8 mouse cellular contexts compared by ENCODE assay signal in genomic region chr19:7605930-7606783, GRCm38 (mm10). TPM values are rescaled to one million over a fixed set of nuclear protein-coding genes. Genes with fewer than 3 reads are reported as not detected.
DNase-seq lines count a peak whose midpoint lies in the region; ATAC-seq lines count a peak whose summit lies in the region.

No protein-coding gene starts in this region.

- H3K36me3 ChIP-seq in forebrain, embryonic 13.5 days (ENCODE audit: poor library complexity, severe bottlenecking): no peaks in the 10 kb centered on the region
- no peaks in the 10 kb centered on the region for H3K36me3 ChIP-seq in midbrain, embryonic 16.5 days (ENCODE audit: control insufficient read depth, insufficient read depth, low read length)

- peak overlapping the region; percentile 93 for H3K27ac ChIP-seq in forebrain, embryonic 13.5 days
- H3K27ac ChIP-seq in midbrain, embryonic 16.5 days (ENCODE audit: low read length): peak overlapping the region; percentile 67

- peak; percentile 72 for DNase-seq in layer of hippocampus, adult 11-12 months (ENCODE audit: low spot score)
- no peak for DNase-seq in layer of hippocampus, adult 9-10 months (ENCODE audit: low spot score)
- DNase-seq in kidney, adult 11 months: peak; percentile 87
- DNase-seq in left cerebral cortex, postnatal 4 days: peak; percentile 92
- no peak for DNase-seq in spleen, adult 18-20 months

- H3K9me3 ChIP-seq in forebrain, embryonic 13.5 days (replicated peaks): no peaks in the 10 kb centered on the region
- no peaks in the 10 kb centered on the region for H3K9me3 ChIP-seq in midbrain, embryonic 16.5 days (replicated peaks; ENCODE audit: control insufficient read depth, low read length, poor library complexity, severe bottlenecking)

- peaks cover 19% of the 10 kb centered on the region for H3K27me3 ChIP-seq in forebrain, embryonic 13.5 days
- H3K27me3 ChIP-seq in midbrain, embryonic 16.5 days (ENCODE audit: control insufficient read depth, insufficient read depth, low read depth, low read length): no peaks in the 10 kb centered on the region; the same call in 1 of the 2 replicates

- peak overlapping the region; percentile 33 for H3K4me3 ChIP-seq in forebrain, embryonic 13.5 days
- peak overlapping the region; percentile 41 for H3K4me3 ChIP-seq in midbrain, embryonic 16.5 days (ENCODE audit: low read depth, low read length)

- peak; percentile 93 for ATAC-seq in forebrain, embryonic 13.5 days
- peak; percentile 87 for ATAC-seq in midbrain, embryonic 16.5 days
- ATAC-seq in erythroblast, adult 5-6 weeks (replicated peaks; ENCODE audit: low FRiP score, poor library complexity, severe bottlenecking): no peak

- peak overlapping the region; percentile 46 for H3K9ac ChIP-seq in forebrain, embryonic 13.5 days
- peak overlapping the region; percentile 62 for H3K9ac ChIP-seq in midbrain, embryonic 16.5 days (ENCODE audit: low read depth, low read length)

- H3K4me1 ChIP-seq in forebrain, embryonic 13.5 days: peaks cover 37% of the 10 kb centered on the region
- H3K4me1 ChIP-seq in midbrain, embryonic 16.5 days (ENCODE audit: control insufficient read depth, insufficient read depth, low read length): peaks cover 14% of the 10 kb centered on the region

- peak overlapping the region; percentile 64 for H3K4me2 ChIP-seq in forebrain, embryonic 13.5 days
- H3K4me2 ChIP-seq in midbrain, embryonic 16.5 days (ENCODE audit: low read length): peak overlapping the region; percentile 80

- intact Hi-C loops in left cerebral cortex, postnatal 4 days (cut with DNase I): no loop called here

- WGBS in forebrain, embryonic 13.5 days: 2% methylated on average over 15 of the region's 15 CpGs
- 5% methylated on average over 15 of the region's 15 CpGs for WGBS in midbrain, embryonic 16.5 days

RNA-seq across cellular contexts. Expression of gene Lgals12, which starts 0.8 kb away (rescaled TPM):
- polyA plus RNA-seq in forebrain, embryonic 13.5 days (2015; fragmentation: Nextera tagmentation; extraction: Ambion mirVana): 0.13 and 0.16 TPM in 2 replicates
- total RNA-seq in left cerebral cortex, postnatal 4 days (2021): under 1 TPM; 0.38 to 0.64 TPM
- 0.17 and 0.26 TPM in 2 replicates for polyA plus RNA-seq in midbrain, embryonic 16.5 days (2015; fragmentation: Nextera tagmentation; extraction: Ambion mirVana)
- not detected in 2 replicates for total RNA-seq in erythroblast, adult 5-6 weeks (2015; ENCODE audit: low replicate concordance)
- total RNA-seq in erythroblast, adult 5-6 weeks (2017; ENCODE audit: low replicate concordance): not detected in 2 replicates

RNA-seq across cellular contexts. Expression of gene Hrasls5, which starts 6.2 kb away (rescaled TPM):
- polyA plus RNA-seq in forebrain, embryonic 13.5 days (2015; fragmentation: Nextera tagmentation; extraction: Ambion mirVana): not detected in 2 replicates
- not detected for total RNA-seq in left cerebral cortex, postnatal 4 days (2021)
- not detected in 2 replicates for polyA plus RNA-seq in midbrain, embryonic 16.5 days (2015; fragmentation: Nextera tagmentation; extraction: Ambion mirVana)
- not detected in 2 replicates for total RNA-seq in erythroblast, adult 5-6 weeks (2015; ENCODE audit: low replicate concordance)
- total RNA-seq in erythroblast, adult 5-6 weeks (2017; ENCODE audit: low replicate concordance): 2.0 TPM in 1 of 2 replicates, not detected in the other

RNA-seq across cellular contexts. Expression of gene Pla2g16, which starts 48.9 kb away (rescaled TPM):
- 5.8 and 6.6 TPM in 2 replicates for polyA plus RNA-seq in forebrain, embryonic 13.5 days (2015; fragmentation: Nextera tagmentation; extraction: Ambion mirVana)
- 1 to 10 TPM; 5.5 to 5.6 TPM for total RNA-seq in left cerebral cortex, postnatal 4 days (2021)
- polyA plus RNA-seq in midbrain, embryonic 16.5 days (2015; fragmentation: Nextera tagmentation; extraction: Ambion mirVana): 2.2 and 3.1 TPM in 2 replicates
- 78.4 and 83.0 TPM in 2 replicates for total RNA-seq in erythroblast, adult 5-6 weeks (2015; ENCODE audit: low replicate concordance)
- 120 and 165 TPM in 2 replicates for total RNA-seq in erythroblast, adult 5-6 weeks (2017; ENCODE audit: low replicate concordance)

Comparison
In these comparisons a context has a peak if more than half of its experiments do, and no peak if none do; other contexts are left out.
1. DNase-seq: peak in layer of hippocampus, adult 11-12 months (single experiment), kidney, adult 11 months (single experiment) and left cerebral cortex, postnatal 4 days (single experiment); none in layer of hippocampus, adult 9-10 months (single experiment) and spleen, adult 18-20 months (0 of 2).
2. RNA of gene Pla2g16, which starts 48.9 kb away (total RNA-seq): 78.4 to 165 TPM in erythroblast, adult 5-6 weeks; 5.5 to 5.6 TPM in left cerebral cortex, postnatal 4 days; every median in the first group is over 10 times any median in the second.